29 mouse cellular contexts compared by ENCODE assay signal in genomic region chr7:80672323-80672722, GRCm38 (mm10). TPM values are rescaled to one million over a fixed set of nuclear protein-coding genes. Genes with fewer than 3 reads are reported as not detected.
A peak's percentile ranks its signal among the peaks of the same experiment; 100 is the strongest.
DNase-seq lines count a peak whose midpoint lies in the region; ATAC-seq lines count a peak whose summit lies in the region.
"Had no signal": no experiment of that assay in that cellular context is flagged by ENCODE, and none has a peak within 500 bp of the region (broad histone marks: within the 10 kb centered on the region; RNA-seq: fewer than 3 reads in every experiment).

No protein-coding gene starts in this region.

- H3K9ac ChIP-seq in heart, embryonic 16.5 days (ENCODE audit: low read length) = no peak overlapping the region
- H3K9ac ChIP-seq: embryonic facial prominence, embryonic 13.5 days; forebrain, embryonic 12.5 days; limb, embryonic 15.5 days; midbrain, embryonic 12.5 days had no signal

- no peaks in the 10 kb centered on the region for H3K27me3 ChIP-seq in heart, embryonic 16.5 days (ENCODE audit: control insufficient read depth, insufficient read depth, low read length)
- H3K27me3 ChIP-seq: embryonic facial prominence, embryonic 13.5 days; forebrain, embryonic 12.5 days; limb, embryonic 15.5 days; midbrain, embryonic 12.5 days had no signal

- H3K36me3 ChIP-seq in heart, embryonic 16.5 days (ENCODE audit: control insufficient read depth, insufficient read depth) = peaks cover 9% of the 10 kb centered on the region; the same call in 1 of the 2 replicates
- H3K36me3 ChIP-seq: forebrain, embryonic 12.5 days had no signal

- H3K27ac ChIP-seq in heart, embryonic 16.5 days (ENCODE audit: low read length) = peak overlapping the region; percentile 7; the same call in 1 of the 2 replicates
- H3K27ac ChIP-seq: embryonic facial prominence, embryonic 13.5 days; forebrain, embryonic 12.5 days; hindbrain, postnatal 0 days; left cerebral cortex, adult 2 months; limb, embryonic 15.5 days; macrophage; midbrain, embryonic 12.5 days had no signal

- WGBS in heart, embryonic 16.5 days = 77% methylated on average over 3 of the region's 3 CpGs

- no peak for DNase-seq in heart, postnatal 36 days
- DNase-seq in left cerebral cortex, adult 9 months (ENCODE audit: low spot score in 2 of 2) = no peak
- no peak for DNase-seq in layer of hippocampus, postnatal 10 days (ENCODE audit: low spot score in 2 of 2)
- DNase-seq: adrenal gland, adult 2 months; cerebellum, adult 18-20 months; cerebellum, postnatal 25 days; embryo, embryonic 11 days; heart, postnatal 10 days; kidney, adult 11 months; kidney, postnatal 4 days; layer of hippocampus, adult 9-11 months; left cerebral cortex, postnatal 4 days; retina, postnatal 1 day; right cerebral cortex, postnatal 25 days; spleen, adult 18-20 months; thymus, postnatal 36 days had no signal

- H3K4me1 ChIP-seq in heart, embryonic 16.5 days (ENCODE audit: control insufficient read depth, insufficient read depth, low read length) = peaks cover 16% of the 10 kb centered on the region
- H3K4me1 ChIP-seq: midbrain, embryonic 12.5 days had no signal

- H3K4me3 ChIP-seq in heart, embryonic 16.5 days (ENCODE audit: low read length) = no peak overlapping the region
- H3K4me3 ChIP-seq: embryonic facial prominence, embryonic 13.5 days; erythroblast, embryonic 14.5 days; forebrain, embryonic 12.5 days; left cerebral cortex, adult 2 months; limb, embryonic 15.5 days; midbrain, embryonic 12.5 days had no signal

- no peaks in the 10 kb centered on the region for H3K9me3 ChIP-seq in heart, embryonic 16.5 days (replicated peaks; ENCODE audit: control insufficient read depth, low read length)
- H3K9me3 ChIP-seq: embryonic facial prominence, embryonic 13.5 days; forebrain, embryonic 12.5 days; limb, embryonic 15.5 days; midbrain, embryonic 12.5 days had no signal

- H3K4me2 ChIP-seq in heart, embryonic 16.5 days (ENCODE audit: low read depth, low read length) = no peak overlapping the region
- H3K4me2 ChIP-seq: embryonic facial prominence, embryonic 13.5 days; forebrain, embryonic 12.5 days; heart, embryonic 11.5 days; limb, embryonic 15.5 days; midbrain, embryonic 12.5 days had no signal

- no peak for ATAC-seq in heart, embryonic 16.5 days (replicated peaks; ENCODE audit: extremely low read depth, insufficient read depth, low FRiP score)
- ATAC-seq in CD4-positive, CD25-positive, alpha-beta regulatory T cell, adult 4 months = peak; percentile 90
- ATAC-seq in granulocyte monocyte progenitor cell, adult 5-6 weeks (replicated peaks; ENCODE audit: poor library complexity, severe bottlenecking) = 0 out of 2 replicates have a peak, but pooled peaks have one; percentile 17
- ATAC-seq in neutrophil, adult 5-6 weeks (ENCODE audit: extremely low read depth, insufficient number of reproducible peaks, low FRiP score, poor library complexity, severe bottlenecking) = 0 out of 2 replicates have a peak, but pooled peaks have one; percentile 23
- ATAC-seq: hindbrain, postnatal 0 days had no signal

- intact Hi-C loops in heart, postnatal 36 days (cut with DNase I) = no loop called here

RNA-seq across cellular contexts. Expression of gene Crtc3, which starts 16.4 kb away (rescaled TPM):
- polyA plus RNA-seq in heart, embryonic 16.5 days (2015; fragmentation: Nextera tagmentation; extraction: Ambion mirVana) = 17.8 and 19.9 TPM in 2 replicates
- 10 to 100 TPM; 12.6 to 14.0 TPM for total RNA-seq in heart, postnatal 36 days (2021)
- polyA plus RNA-seq in CD4-positive, CD25-positive, alpha-beta regulatory T cell, adult 4 months (2017; shearing (Covaris generic)) = 10 to 100 TPM; 17.1 to 21.3 TPM
- total RNA-seq in granulocyte monocyte progenitor cell, adult 5-6 weeks (2014; fragmentation: Nextera tagmentation) = 21.7 and 33.0 TPM in 2 replicates
- total RNA-seq in granulocyte monocyte progenitor cell, adult 5-6 weeks (2017) = 6.2 and 6.8 TPM in 2 replicates
- 34.3 and 36.6 TPM in 2 replicates for total RNA-seq in neutrophil, adult 5-6 weeks (2017)
- 10 to 100 TPM; 21.4 to 25.9 TPM for total RNA-seq in layer of hippocampus, postnatal 10 days (2021)
